Mouse (Mus musculus) liver, postnatal 0 days (tissue): Measurements from ENCODE around the gene Ube2q2.

Experiments
- CTCF ChIP-seq: sonication (generic); IDR thresholded peaks from 2 replicates; pipeline ENCODE4 v1.5.1; 2016; ENCODE audit warnings: antibody characterized with exemption, low read depth
- EP300 ChIP-seq: IDR thresholded peaks from 2 replicates; pipeline ENCODE4 v1.6.1; 2016; ENCODE audit warnings: antibody characterized with exemption, low read depth, mild to moderate bottlenecking

DNA sequence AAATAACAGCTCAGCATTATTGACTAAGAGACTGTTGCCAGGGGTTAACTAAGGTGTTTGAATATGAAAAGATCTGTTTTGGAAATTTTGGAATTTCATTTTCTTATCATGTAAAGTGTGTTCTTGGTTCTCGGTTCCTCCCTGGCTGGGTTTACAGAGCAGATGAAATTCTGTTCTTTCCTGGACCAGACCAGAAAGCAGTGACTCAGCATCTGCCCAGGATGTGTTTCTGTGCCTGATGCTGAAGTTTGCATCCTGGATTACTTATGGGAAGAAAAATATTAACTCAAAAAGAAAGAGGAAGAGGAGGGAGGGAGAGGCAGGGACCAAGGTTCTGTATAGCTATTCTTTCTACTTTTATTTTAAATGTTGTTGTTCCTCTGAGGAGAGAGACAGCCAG is 105.2 kb downstream of the Ube2q2 start:
- no peak for TF ChIP-seq CTCF
- TF ChIP-seq EP300: no peak
